Mouse (Mus musculus) G1E (cell line): ENCODE results near the gene Prpsap1. TPM values are rescaled to one million over a fixed set of nuclear protein-coding genes. Genes with fewer than 3 reads are reported as not detected.

Experiments used
- ATAC-seq: 2 replicates; pipeline ENCODE4 v1.8.0; 2016; ENCODE audit warnings: mild to moderate bottlenecking; ENCODE audit not compliant: insufficient number of reproducible peaks, poor library complexity, low FRiP score, severe bottlenecking; ENCODE audit errors: extremely low read depth
- DNase-seq: peaks from one replicate; pipeline ENCODE4 v3.0.0; 2012; ENCODE audit warnings: low spot score
- H3K27me3 ChIP-seq: 2 replicates; pipeline ENCODE4 v1.6.1; 2012; ENCODE audit warnings: mild to moderate bottlenecking, low read length, inconsistent platforms; ENCODE audit not compliant: insufficient read depth
- H3K36me3 ChIP-seq: replicated peaks from 2 replicates; pipeline ENCODE3; 2012; ENCODE audit warnings: mild to moderate bottlenecking, inconsistent platforms
- H3K4me1 ChIP-seq: 2 replicates; pipeline ENCODE4 v1.6.1; 2012; ENCODE audit warnings: low read depth, low read length, inconsistent platforms, mixed read lengths; ENCODE audit not compliant: insufficient read depth
- H3K4me3 ChIP-seq: 2 replicates; pipeline ENCODE4 v1.5.1; 2012; ENCODE audit warnings: low read depth, mild to moderate bottlenecking, inconsistent platforms, low read length, moderate library complexity, mixed read lengths
- H3K9me3 ChIP-seq: replicated peaks from 2 replicates; pipeline ENCODE4 v1.6.1; 2012; ENCODE audit warnings: inconsistent platforms
- CTCF ChIP-seq: IDR thresholded peaks from 2 replicates; pipeline ENCODE4 v1.5.1; 2012; ENCODE audit warnings: low read depth, low read length, inconsistent platforms, mixed read lengths
- GATA1 ChIP-seq: IDR thresholded peaks from 2 replicates; pipeline ENCODE4 v1.6.1; 2012; ENCODE audit warnings: borderline replicate concordance, low read length, inconsistent platforms, mixed read lengths
- GATA2 ChIP-seq: IDR thresholded peaks from 2 replicates; pipeline ENCODE4 v1.6.1; 2012; ENCODE audit warnings: low read depth, low read length, inconsistent platforms, borderline replicate concordance
- POLR2AphosphoS5 ChIP-seq: IDR thresholded peaks from 2 replicates; pipeline ENCODE4 v1.6.1; 2012; ENCODE audit warnings: low read depth, low read length, inconsistent platforms; ENCODE audit not compliant: insufficient replicate concordance
- TAL1 ChIP-seq: conservative IDR thresholded peaks from 2 replicates; pipeline ENCODE4 v1.6.1; 2012; ENCODE audit warnings: low read depth, low read length, inconsistent platforms, mixed read lengths
- polyA plus RNA-seq: library from polyadenylated mRNA; stranded (reverse); fragments of >175 nt; gene quantifications from 2 replicates; pipeline ENCODE4 v1.2.3, GENCODE M21; 2012
- total RNA-seq, 2 experiments: library from RNA; stranded (forward) in 1 of 2; stranded (reverse) in 1 of 2; fragments of 200-1000 nt in 1 of 2; fragments of >200 nt in 1 of 2; fragmentation: Nextera tagmentation in 1 of 2; gene quantifications; 2 replicates each; pipeline ENCODE4 v1.2.3; 2014 to 2017

Prpsap1 gene
- total and polyA plus RNA-seq, 3 experiments, result 33.3 to 53.9 (median 53.7) TPM

- H3K27me3 ChIP-seq, result peaks cover 14% of the 10 kb centered on the region; the same call in 1 of the 2 replicates
Measured at GRCm38 (mm10) chr11:116530187-116531147, 36.5 kb upstream of the Prpsap1 start, which contains the start of gene Sphk1. Gene Sphk1, plus strand, starts transcription at chr11:116530925.

DNA sequence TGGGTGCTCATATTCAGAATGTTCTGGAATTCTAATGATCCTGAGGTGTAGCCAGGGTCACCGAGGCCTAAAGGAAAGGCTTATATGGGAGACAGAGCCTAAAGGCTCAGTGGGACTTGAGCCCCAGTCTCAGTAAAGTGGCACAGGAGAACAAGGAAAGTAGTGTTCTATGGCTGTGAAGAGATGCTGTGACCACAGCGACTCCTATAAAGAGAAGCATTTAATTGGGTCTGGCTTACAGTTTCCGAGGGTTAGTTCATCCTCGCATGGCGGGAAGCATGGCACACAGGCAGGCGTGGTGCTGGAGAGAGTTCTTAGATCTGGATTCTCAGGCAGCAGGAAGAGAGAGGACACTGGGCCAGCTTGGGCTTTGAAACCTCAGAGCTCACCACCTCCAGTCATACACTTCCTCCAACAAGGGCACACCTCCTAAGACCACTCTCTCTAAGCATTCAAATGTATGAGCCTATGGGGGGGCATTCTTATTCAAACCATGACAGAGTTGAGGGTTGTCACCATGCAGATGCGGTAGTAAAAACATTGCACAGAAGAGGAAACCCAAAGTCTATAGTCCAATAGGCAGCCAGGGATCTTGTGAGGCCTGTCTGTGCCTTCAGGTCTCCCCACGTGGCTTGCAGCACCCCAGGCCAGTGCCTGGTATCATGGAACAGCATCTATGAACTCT lies 34.8 kb upstream of the Prpsap1 start:
- no peak overlapping the region for H3K4me3 ChIP-seq
- no peak for TF ChIP-seq GATA2
- TF ChIP-seq GATA1, result no peak
- TF ChIP-seq CTCF, result no peak
- TF ChIP-seq TAL1, result no peak
- TF ChIP-seq POLR2AphosphoS5, result no peak
- H3K36me3 ChIP-seq, result peaks cover 9% of the 10 kb centered on the region
- ATAC-seq, result no peak
- no peak for DNase-seq
- no peaks in the 10 kb centered on the region for H3K9me3 ChIP-seq
- H3K27me3 ChIP-seq, result peaks cover 14% of the 10 kb centered on the region; the same call in 1 of the 2 replicates
- peaks cover 52% of the 10 kb centered on the region for H3K4me1 ChIP-seq

More at GRCm38 (mm10) chr11:116530187-116531147, 36.5 kb upstream of the Prpsap1 start, which contains the start of gene Sphk1:
- Histone ChIP-seq H3K4me3 (peak within 1 kb of the TSS; percentile 79), H3K9me3 (no peaks in the 10 kb centered on the region), H3K4me1 (peaks cover 60% of the 10 kb centered on the region), H3K36me3 (peaks cover 19% of the 10 kb centered on the region)
- DNase-seq (no peak), ATAC-seq (no peak)
- TF ChIP-seq POLR2AphosphoS5 (no peak), GATA1 (no peak), CTCF (no peak), TAL1 (no peak), GATA2 (no peak)

GRCm38 (mm10) chr11:116523699-116524189 lies 29.7 kb upstream of the Prpsap1 start:
- H3K9me3 ChIP-seq, result no peaks in the 10 kb centered on the region
- TF ChIP-seq GATA1, result no peak
- H3K4me1 ChIP-seq, result peaks cover 19% of the 10 kb centered on the region
- ATAC-seq, result no peak
- H3K36me3 ChIP-seq, result peaks cover 4% of the 10 kb centered on the region
- DNase-seq, result no peak
- no peak overlapping the region for H3K4me3 ChIP-seq
- peaks cover 15% of the 10 kb centered on the region for H3K27me3 ChIP-seq

DNA sequence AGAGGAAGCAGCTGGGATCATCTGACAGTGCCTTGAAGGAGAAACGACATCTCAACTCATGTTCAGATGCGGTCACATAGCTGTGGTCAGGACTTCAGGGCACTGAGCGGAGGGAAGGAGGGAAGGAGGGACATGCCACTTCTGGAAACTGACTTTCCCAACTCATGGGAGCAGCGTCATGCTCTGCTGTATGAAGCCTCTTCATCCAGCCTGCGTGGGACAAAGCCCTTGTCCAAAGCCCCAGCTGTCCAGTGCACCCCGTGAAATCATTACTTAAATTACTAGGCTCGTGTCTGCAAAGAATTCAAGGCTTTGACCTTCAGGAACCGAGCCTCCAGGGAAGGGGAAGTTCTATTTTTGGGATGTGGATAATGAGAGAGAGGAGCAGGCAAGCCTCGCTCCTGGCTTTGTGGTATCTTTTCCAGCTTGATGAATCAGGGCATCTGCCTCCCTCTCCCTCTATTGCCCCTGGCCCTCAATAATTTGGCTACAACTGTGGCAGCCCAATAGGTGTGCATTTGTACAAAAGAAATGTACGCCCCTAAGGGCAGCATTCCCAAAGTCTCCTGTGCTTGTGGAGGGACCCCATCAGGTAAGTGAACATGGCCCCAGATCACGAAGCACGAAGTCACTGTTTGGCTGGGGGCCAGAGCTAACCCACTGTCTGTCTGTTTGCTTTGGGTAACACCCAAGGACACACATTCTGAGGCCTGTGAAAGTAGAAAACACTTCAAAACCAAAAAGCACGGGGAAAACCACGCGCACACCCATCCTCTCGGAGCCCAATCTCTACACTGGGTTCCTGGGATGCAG lies 29.1 kb upstream of the Prpsap1 start:
- TF ChIP-seq CTCF (no peak), GATA2 (no peak), TAL1 (no peak), GATA1 (no peak), POLR2AphosphoS5 (no peak)
- DNase-seq (no peak), ATAC-seq (no peak)
- peaks cover 23% of the 10 kb centered on the region for H3K4me1 ChIP-seq
- H3K4me3 ChIP-seq, result no peak overlapping the region
- no peaks in the 10 kb centered on the region for H3K36me3 ChIP-seq
- H3K9me3 ChIP-seq, result no peaks in the 10 kb centered on the region
- H3K27me3 ChIP-seq, result peaks cover 17% of the 10 kb centered on the region

DNA sequence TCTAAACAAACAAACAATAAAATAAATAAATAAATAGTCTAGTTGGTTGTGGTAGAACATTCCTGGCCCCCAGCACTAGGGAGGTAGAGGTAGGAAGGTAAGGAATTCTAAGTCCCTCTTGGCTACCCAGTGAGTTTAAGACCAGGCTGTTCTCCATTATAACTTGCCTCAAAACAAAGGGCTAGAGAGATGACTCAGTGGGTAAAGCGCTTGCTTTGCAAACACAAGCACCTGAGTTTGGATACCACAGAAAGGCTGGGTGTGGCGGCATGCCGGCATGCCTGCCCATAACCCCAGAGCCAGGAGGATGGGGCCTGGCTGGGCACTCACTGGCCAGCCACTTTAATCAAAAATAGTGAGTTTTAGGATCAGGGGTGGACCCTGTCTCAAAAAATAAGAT lies 28.0 kb upstream of the Prpsap1 start:
- Histone ChIP-seq H3K4me3 (no peak overlapping the region), H3K9me3 (no peaks in the 10 kb centered on the region), H3K4me1 (peaks cover 28% of the 10 kb centered on the region), H3K27me3 (peaks cover 17% of the 10 kb centered on the region), H3K36me3 (no peaks in the 10 kb centered on the region)
- no peak for DNase-seq
- no peak for TF ChIP-seq TAL1
- no peak for ATAC-seq

DNA sequence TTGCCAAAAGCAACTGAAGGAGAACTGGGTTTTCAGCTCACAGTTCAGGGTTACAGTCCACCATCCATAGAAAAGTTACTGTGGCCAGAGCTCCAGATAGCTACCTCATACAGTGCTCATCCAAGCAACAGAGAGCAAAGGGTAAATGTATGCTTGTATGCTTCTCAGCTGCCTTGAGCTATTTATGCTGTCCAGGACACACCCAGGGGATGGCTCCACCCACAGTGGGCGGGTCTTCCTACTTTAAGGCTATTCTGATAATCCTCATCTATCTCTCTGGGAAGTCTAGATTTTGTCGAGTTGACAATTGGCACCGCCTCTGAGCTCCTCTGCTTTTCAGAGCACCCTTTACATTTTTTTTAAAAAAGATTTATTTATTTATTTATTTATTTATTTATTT lies 27.1 kb upstream of the Prpsap1 start:
- H3K36me3 ChIP-seq, result no peaks in the 10 kb centered on the region
- H3K27me3 ChIP-seq, result peaks cover 16% of the 10 kb centered on the region
- DNase-seq (no peak), ATAC-seq (no peak)
- no peak overlapping the region for H3K4me3 ChIP-seq
- TF ChIP-seq GATA2 (no peak), GATA1 (no peak), POLR2AphosphoS5 (no peak), CTCF (no peak), TAL1 (no peak)
- no peaks in the 10 kb centered on the region for H3K9me3 ChIP-seq
- H3K4me1 ChIP-seq, result peaks cover 28% of the 10 kb centered on the region
